Mouse (Mus musculus) stomach, postnatal 0 days (tissue): ENCODE results near the gene Trpv1.

Experiments used
- CTCF ChIP-seq: IDR thresholded peaks from 2 replicates; pipeline ENCODE4 v1.5.1; 2016; ENCODE audit warnings: antibody characterized with exemption, low read depth, mild to moderate bottlenecking, moderate library complexity
- EP300 ChIP-seq: optimal IDR thresholded peaks from 2 replicates; pipeline ENCODE3; 2016; ENCODE audit warnings: antibody characterized with exemption

- TF ChIP-seq EP300 (no peak), CTCF (no peak)
Measured at GRCm38 (mm10) chr11:73289621-73290020, 55.5 kb downstream of the Trpv1 start.
